Mouse (Mus musculus) ES-E14 (cell line): ENCODE measurements around the gene Gm49337.

Experiments used
- CHD2 ChIP-seq: IDR thresholded peaks from 2 replicates; pipeline ENCODE4 v1.6.1; 2014; ENCODE audit warnings: mild to moderate bottlenecking, low read depth, low read length, inconsistent platforms
- HCFC1 ChIP-seq: IDR thresholded peaks from 2 replicates; pipeline ENCODE4 v1.6.1; 2012; ENCODE audit warnings: low read length, inconsistent platforms, borderline replicate concordance; ENCODE audit not compliant: insufficient read depth
- ZC3H11A ChIP-seq: IDR thresholded peaks from 2 replicates; pipeline ENCODE4 v1.6.1; 2012; ENCODE audit warnings: low read depth, mild to moderate bottlenecking, inconsistent platforms, low read length, borderline replicate concordance

GRCm38 (mm10) chr4:116342119-116342518 is 168.9 kb downstream of the Gm49337 start:
- no peak for TF ChIP-seq CHD2
- no peak for TF ChIP-seq HCFC1
- TF ChIP-seq ZC3H11A: peak; percentile 50; the same call in 1 of the 2 replicates
